Mouse (Mus musculus): ENCODE data around the gene Bcat2.

Bcat2 gene

GRCm38 (mm10) chr7:45570103-45570741, at the start of gene Bcat2:
Bcat2 (plus strand) TSS chr7:45570153.
- peak; percentile 85 for DNase-seq (ENCODE audit: low read depth)

GRCm38 (mm10) chr7:45520605-45521004, 49.3 kb upstream of the Bcat2 start:
- DNase-seq (ENCODE audit: low read depth) = no peak

- DNase-seq (ENCODE audit: low read depth) = peak; percentile 98
These were observed 48.2 kb upstream of the Bcat2 start for GRCm38 (mm10) chr7:45521728-45522184.

GRCm38 (mm10) chr7:45522194-45522752, 47.7 kb upstream of the Bcat2 start:
- no peak for DNase-seq (ENCODE audit: low read depth)

- peak; percentile 52 for DNase-seq (ENCODE audit: low read depth)
These were observed 46.8 kb upstream of the Bcat2 start for GRCm38 (mm10) chr7:45522957-45523676.

GRCm38 (mm10) chr7:45523678-45524170, 46.2 kb upstream of the Bcat2 start:
- peak; percentile 40 for DNase-seq (ENCODE audit: low read depth)

- peak; percentile 64 for DNase-seq (ENCODE audit: low read depth)
These were observed 44.9 kb upstream of the Bcat2 start for GRCm38 (mm10) chr7:45524841-45525621.

- DNase-seq (ENCODE audit: low read depth) = peak; percentile 98
These were observed 44.0 kb upstream of the Bcat2 start, which contains the start of the genes Ppp1r15a and Plekha4 for GRCm38 (mm10) chr7:45525809-45526473. Ppp1r15a (minus strand) TSS chr7:45526268. Plekha4 (plus strand) TSS chr7:45526330.

GRCm38 (mm10) chr7:45526474-45527120, 43.4 kb upstream of the Bcat2 start:
- DNase-seq (ENCODE audit: low read depth) = peak; percentile 83

- DNase-seq (ENCODE audit: low read depth) = peak; percentile 70
These were observed 42.8 kb upstream of the Bcat2 start for GRCm38 (mm10) chr7:45527169-45527568.

- peak; percentile 39 for DNase-seq (ENCODE audit: low read depth)
These were observed 40.5 kb upstream of the Bcat2 start for GRCm38 (mm10) chr7:45529461-45529860.

- no peak for DNase-seq (ENCODE audit: low read depth)
These were observed 39.3 kb upstream of the Bcat2 start for GRCm38 (mm10) chr7:45530643-45531042.

GRCm38 (mm10) chr7:45535676-45536075, 34.3 kb upstream of the Bcat2 start:
- DNase-seq (ENCODE audit: low read depth) = no peak

- no peak for DNase-seq (ENCODE audit: low read depth)
These were observed 32.4 kb upstream of the Bcat2 start for GRCm38 (mm10) chr7:45537602-45538001.

- no peak for DNase-seq (ENCODE audit: low read depth)
These were observed 31.6 kb upstream of the Bcat2 start for GRCm38 (mm10) chr7:45538163-45539041.

GRCm38 (mm10) chr7:45539095-45539494, 30.9 kb upstream of the Bcat2 start:
- no peak for DNase-seq (ENCODE audit: low read depth)

GRCm38 (mm10) chr7:45540213-45540612, 29.7 kb upstream of the Bcat2 start:
- DNase-seq (ENCODE audit: low read depth) = no peak

GRCm38 (mm10) chr7:45544525-45544924, 25.4 kb upstream of the Bcat2 start:
- peak; percentile 50 for DNase-seq (ENCODE audit: low read depth)

- no peak for DNase-seq (ENCODE audit: low read depth)
These were observed 20.1 kb upstream of the Bcat2 start for GRCm38 (mm10) chr7:45549641-45550436.
